Mouse (Mus musculus) lung, embryonic 15.5 days (tissue): Measurements from ENCODE around the gene Gm7247. TPM values are rescaled to one million over a fixed set of nuclear protein-coding genes. Genes with fewer than 3 reads are reported as not detected.
"Not testable (repeated sequence)": the region's sequence is repeated elsewhere in the genome, so short reads cannot be mapped to it uniquely, and the experiment has no call there.

Experiments
- ATAC-seq: fragments of 200-750 bp; cut with Nextera tagmentation; 2 replicates; pipeline ENCODE4 v1.8.0; 2017; ENCODE audit warnings: moderate number of reproducible peaks, borderline replicate concordance; ENCODE audit not compliant: low FRiP score, low TSS enrichment; ENCODE audit errors: extremely low read depth
- H3K27ac ChIP-seq: fragments of 300-500 bp; sonication (generic); 2 replicates; pipeline ENCODE4 v1.5.1; 2015; ENCODE audit warnings: moderate library complexity, mild to moderate bottlenecking, inconsistent platforms
- H3K27me3 ChIP-seq: fragments of 300-500 bp; sonication (generic); 2 replicates; pipeline ENCODE4 v1.6.1; 2015; ENCODE audit warnings: inconsistent platforms
- H3K36me3 ChIP-seq: fragments of 300-500 bp; sonication (generic); 2 replicates; pipeline ENCODE4 v1.6.1; 2015; ENCODE audit warnings: inconsistent platforms
- H3K4me1 ChIP-seq: fragments of 300-500 bp; sonication (generic); 2 replicates; pipeline ENCODE4 v1.6.1; 2015; ENCODE audit warnings: inconsistent platforms
- H3K4me2 ChIP-seq: fragments of 300-500 bp; sonication (generic); 2 replicates; pipeline ENCODE4 v1.6.1; 2015; ENCODE audit warnings: inconsistent platforms, mild to moderate bottlenecking, moderate library complexity
- H3K4me3 ChIP-seq: fragments of 300-500 bp; sonication (generic); 2 replicates; pipeline ENCODE4 v1.5.1; 2015; ENCODE audit warnings: mild to moderate bottlenecking, inconsistent platforms
- H3K9ac ChIP-seq: fragments of 300-500 bp; sonication (generic); 2 replicates; pipeline ENCODE4 v1.6.1; 2015; ENCODE audit warnings: inconsistent platforms
- H3K9me3 ChIP-seq: fragments of 300-500 bp; sonication (generic); 2 replicates; pipeline ENCODE4 v1.6.1; 2016; ENCODE audit warnings: inconsistent platforms
- WGBS: fragments of 180-500 bp; shearing (Covaris S2); methylation state at CpG from one replicate; pipeline ENCODE4 v1.1.7; 2015; 5-methylcytosine and 5-hydroxymethylcytosine counted together
- polyA plus RNA-seq: library from polyadenylated mRNA; unstranded; fragments of >200 nt; fragmentation: Nextera tagmentation; extraction: Ambion mirVana; gene quantifications from 2 replicates; pipeline ENCODE4 v1.2.1, GENCODE M21; 2015

Gm7247 gene
- polyA plus RNA-seq = not detected in 2 replicates

GRCm38 (mm10) chr14:51361456-51361855, at the start of gene Gm7247:
Gene Gm7247, plus strand, starts transcription at chr14:51361756.
- no peaks in the 10 kb centered on the region for H3K36me3 ChIP-seq
- no peak for ATAC-seq
- WGBS = 80% methylated on average over 1 of the region's 1 CpGs

GRCm38 (mm10) chr14:51324001-51324400, 37.6 kb upstream of the Gm7247 start:
- Histone ChIP-seq H3K27ac (no peak overlapping the region), H3K4me3 (no peak overlapping the region), H3K9me3 (no peaks in the 10 kb centered on the region), H3K36me3 (no peaks in the 10 kb centered on the region), H3K4me2 (no peak overlapping the region), H3K4me1 (no peaks in the 10 kb centered on the region), H3K9ac (no peak overlapping the region), H3K27me3 (no peaks in the 10 kb centered on the region)
- WGBS = 42% methylated on average over 1 of the region's 1 CpGs
- no peak for ATAC-seq

More at GRCm38 (mm10) chr14:51361456-51361855, at the start of gene Gm7247:
- no peak within 1 kb of the TSS for H3K4me2 ChIP-seq
- peaks cover 12% of the 10 kb centered on the region for H3K27me3 ChIP-seq
- no peaks in the 10 kb centered on the region for H3K4me1 ChIP-seq
- H3K9me3 ChIP-seq = no peaks in the 10 kb centered on the region
- H3K9ac ChIP-seq = no peak within 1 kb of the TSS
- no peak within 1 kb of the TSS for H3K4me3 ChIP-seq
- H3K27ac ChIP-seq = no peak within 1 kb of the TSS

- Histone ChIP-seq H3K9ac (no peak overlapping the region), H3K36me3 (no peaks in the 10 kb centered on the region), H3K9me3 (no peaks in the 10 kb centered on the region), H3K27ac (no peak overlapping the region), H3K27me3 (no peaks in the 10 kb centered on the region), H3K4me2 (no peak overlapping the region), H3K4me1 (no peaks in the 10 kb centered on the region), H3K4me3 (no peak overlapping the region)
- ATAC-seq = no peak
Measured at GRCm38 (mm10) chr14:51346027-51346426, 15.5 kb upstream of the Gm7247 start.

GRCm38 (mm10) chr14:51358111-51358982, 3.2 kb upstream of the Gm7247 start:
- Histone ChIP-seq H3K27me3 (peaks cover 12% of the 10 kb centered on the region), H3K36me3 (no peaks in the 10 kb centered on the region), H3K4me1 (no peaks in the 10 kb centered on the region), H3K4me2 (peak overlapping the region; percentile 91), H3K9me3 (no peaks in the 10 kb centered on the region), H3K27ac (no peak overlapping the region), H3K9ac (peak overlapping the region; percentile 41), H3K4me3 (peak overlapping the region; percentile 46)
- WGBS = 3% methylated on average over 75 of the region's 75 CpGs
- peak; percentile 59 for ATAC-seq

GRCm38 (mm10) chr14:51382805-51383204, 21.2 kb downstream of the Gm7247 start:
- no peak overlapping the region for H3K27ac ChIP-seq
- WGBS = 86% methylated on average over 19 of the region's 20 CpGs
- no peak overlapping the region for H3K9ac ChIP-seq
- no peaks in the 10 kb centered on the region for H3K27me3 ChIP-seq
- peak; percentile 64 for ATAC-seq
- H3K4me3 ChIP-seq = no peak overlapping the region
- no peaks in the 10 kb centered on the region for H3K36me3 ChIP-seq
- H3K4me2 ChIP-seq = no peak overlapping the region
- H3K9me3 ChIP-seq = no peaks in the 10 kb centered on the region; the same call in 1 of the 2 replicates
- H3K4me1 ChIP-seq = no peaks in the 10 kb centered on the region

GRCm38 (mm10) chr14:51384351-51384750, 22.8 kb downstream of the Gm7247 start:
- Histone ChIP-seq H3K36me3 (no peaks in the 10 kb centered on the region), H3K4me2 (no peak overlapping the region), H3K9ac (no peak overlapping the region), H3K4me3 (no peak overlapping the region), H3K27me3 (no peaks in the 10 kb centered on the region), H3K4me1 (no peaks in the 10 kb centered on the region), H3K27ac (no peak overlapping the region), H3K9me3 (no peaks in the 10 kb centered on the region; the same call in 1 of the 2 replicates)
- 94% methylated on average over 10 of the region's 10 CpGs for WGBS
- ATAC-seq = no peak

- Histone ChIP-seq H3K9me3 (no peaks in the 10 kb centered on the region; the same call in 1 of the 2 replicates), H3K4me2 (no peak overlapping the region), H3K9ac (no peak overlapping the region), H3K4me1 (no peaks in the 10 kb centered on the region), H3K27me3 (no peaks in the 10 kb centered on the region), H3K4me3 (no peak overlapping the region), H3K27ac (no peak overlapping the region), H3K36me3 (no peaks in the 10 kb centered on the region)
- 81% methylated on average over 4 of the region's 4 CpGs for WGBS
- no peak for ATAC-seq
Measured at GRCm38 (mm10) chr14:51385741-51386140, 24.2 kb downstream of the Gm7247 start.

GRCm38 (mm10) chr14:51387768-51388167, 26.2 kb downstream of the Gm7247 start:
- Histone ChIP-seq H3K4me3 (no peak overlapping the region), H3K27me3 (no peaks in the 10 kb centered on the region), H3K9ac (no peak overlapping the region), H3K27ac (no peak overlapping the region), H3K4me2 (no peak overlapping the region), H3K4me1 (no peaks in the 10 kb centered on the region), H3K36me3 (no peaks in the 10 kb centered on the region), H3K9me3 (no peaks in the 10 kb centered on the region; the same call in 1 of the 2 replicates)
- WGBS = 94% methylated on average over 8 of the region's 8 CpGs
- no peak; the same call in 1 of the 2 replicates for ATAC-seq

- no peak; the same call in 1 of the 2 replicates for ATAC-seq
- 93% methylated on average over 9 of the region's 9 CpGs for WGBS
- H3K4me2 ChIP-seq = no peak overlapping the region
Measured at GRCm38 (mm10) chr14:51388222-51388621, 26.7 kb downstream of the Gm7247 start.

GRCm38 (mm10) chr14:51410520-51410919, 49.0 kb downstream of the Gm7247 start, which contains the start of gene Vmn2r88:
Gene Vmn2r88, plus strand, starts transcription at chr14:51410820.
- no peak for ATAC-seq
- H3K27me3 ChIP-seq = no peaks in the 10 kb centered on the region
- H3K9me3 ChIP-seq = no peaks in the 10 kb centered on the region
- H3K4me1 ChIP-seq = no peaks in the 10 kb centered on the region
- H3K4me2 ChIP-seq = no peak within 1 kb of the TSS
- H3K27ac ChIP-seq = no peak within 1 kb of the TSS
- no peak within 1 kb of the TSS for H3K9ac ChIP-seq
- H3K4me3 ChIP-seq = no peak within 1 kb of the TSS
- no peaks in the 10 kb centered on the region for H3K36me3 ChIP-seq
- 71% methylated on average over 1 of the region's 1 CpGs for WGBS

More at GRCm38 (mm10) chr14:51388222-51388621, 26.7 kb downstream of the Gm7247 start:
- no peaks in the 10 kb centered on the region for H3K27me3 ChIP-seq
- H3K36me3 ChIP-seq = no peaks in the 10 kb centered on the region
- no peak overlapping the region for H3K9ac ChIP-seq
- H3K27ac ChIP-seq = no peak overlapping the region
- H3K4me1 ChIP-seq = no peaks in the 10 kb centered on the region
- no peak overlapping the region for H3K4me3 ChIP-seq
- no peaks in the 10 kb centered on the region for H3K9me3 ChIP-seq

- Histone ChIP-seq H3K4me2 (no peak overlapping the region), H3K9me3 (no peaks in the 10 kb centered on the region), H3K36me3 (no peaks in the 10 kb centered on the region), H3K27ac (no peak overlapping the region), H3K4me3 (no peak overlapping the region), H3K9ac (no peak overlapping the region), H3K27me3 (no peaks in the 10 kb centered on the region), H3K4me1 (no peaks in the 10 kb centered on the region)
- 57% methylated on average over 2 of the region's 2 CpGs for WGBS
- no peak for ATAC-seq
Measured at GRCm38 (mm10) chr14:51423885-51424284, 62.3 kb downstream of the Gm7247 start.

GRCm38 (mm10) chr14:51430138-51430537, 68.6 kb downstream of the Gm7247 start:
- H3K27me3 ChIP-seq, H3K27ac ChIP-seq, ATAC-seq, H3K4me2 ChIP-seq, H3K9ac ChIP-seq, H3K36me3 ChIP-seq, H3K9me3 ChIP-seq, H3K4me3 ChIP-seq, H3K4me1 ChIP-seq: not testable (repeated sequence)
